Mouse (Mus musculus) forebrain, embryonic 16.5 days (tissue): ENCODE data around the gene Srsf4. TPM values are rescaled to one million over a fixed set of nuclear protein-coding genes. Genes with fewer than 3 reads are reported as not detected.

Experiments
- ATAC-seq: fragments of 200-750 bp; cut with Nextera tagmentation; 2 replicates; pipeline ENCODE4 v1.8.0; 2017; ENCODE audit warnings: mild to moderate bottlenecking, moderate library complexity
- H3K27ac ChIP-seq: fragments of 300-500 bp; sonication (generic); 2 replicates; pipeline ENCODE4 v1.5.1; 2014; ENCODE audit warnings: low read length, control low read depth
- H3K27me3 ChIP-seq: fragments of 300-500 bp; sonication (generic); replicated peaks from 2 replicates; pipeline ENCODE4 v1.6.1; 2014; ENCODE audit warnings: low read length; ENCODE audit not compliant: control insufficient read depth, insufficient read depth
- H3K36me3 ChIP-seq: fragments of 300-500 bp; sonication (generic); 2 replicates; pipeline ENCODE4 v1.6.1; 2014; ENCODE audit not compliant: control insufficient read depth, insufficient read depth
- H3K4me1 ChIP-seq: fragments of 300-500 bp; sonication (generic); replicated peaks from 2 replicates; pipeline ENCODE4 v1.6.1; 2014; ENCODE audit warnings: low read length; ENCODE audit not compliant: control insufficient read depth, insufficient read depth
- H3K4me2 ChIP-seq: fragments of 300-500 bp; sonication (generic); 2 replicates; pipeline ENCODE4 v1.6.1; 2014; ENCODE audit warnings: mild to moderate bottlenecking, low read length, control low read depth
- H3K4me3 ChIP-seq: fragments of 300-500 bp; sonication (generic); replicated peaks from 2 replicates; pipeline ENCODE4 v1.5.1; 2014; ENCODE audit warnings: mild to moderate bottlenecking, low read length, control low read depth
- H3K9ac ChIP-seq: fragments of 300-500 bp; sonication (generic); replicated peaks from 2 replicates; pipeline ENCODE4 v1.6.1; 2014; ENCODE audit warnings: low read depth, low read length, control low read depth
- H3K9me3 ChIP-seq: fragments of 300-500 bp; sonication (generic); 2 replicates; pipeline ENCODE4 v1.6.1; 2016; ENCODE audit warnings: low read length; ENCODE audit not compliant: control insufficient read depth
- WGBS: fragments of 180-500 bp; shearing (Covaris S2); extraction: QIAGEN DNeasy Blood & Tissue Kit; methylation state at CpG from one replicate; pipeline ENCODE4 v1.1.7; 2014; 5-methylcytosine and 5-hydroxymethylcytosine counted together
- polyA plus RNA-seq: library from polyadenylated mRNA; unstranded; fragments of >200 nt; fragmentation: Nextera tagmentation; extraction: Ambion mirVana; gene quantifications from 2 replicates; pipeline ENCODE4 v1.2.1, GENCODE M21; 2015

Srsf4 gene
- polyA plus RNA-seq, 1 experiment from 2014 or later: 143 TPM

DNA sequence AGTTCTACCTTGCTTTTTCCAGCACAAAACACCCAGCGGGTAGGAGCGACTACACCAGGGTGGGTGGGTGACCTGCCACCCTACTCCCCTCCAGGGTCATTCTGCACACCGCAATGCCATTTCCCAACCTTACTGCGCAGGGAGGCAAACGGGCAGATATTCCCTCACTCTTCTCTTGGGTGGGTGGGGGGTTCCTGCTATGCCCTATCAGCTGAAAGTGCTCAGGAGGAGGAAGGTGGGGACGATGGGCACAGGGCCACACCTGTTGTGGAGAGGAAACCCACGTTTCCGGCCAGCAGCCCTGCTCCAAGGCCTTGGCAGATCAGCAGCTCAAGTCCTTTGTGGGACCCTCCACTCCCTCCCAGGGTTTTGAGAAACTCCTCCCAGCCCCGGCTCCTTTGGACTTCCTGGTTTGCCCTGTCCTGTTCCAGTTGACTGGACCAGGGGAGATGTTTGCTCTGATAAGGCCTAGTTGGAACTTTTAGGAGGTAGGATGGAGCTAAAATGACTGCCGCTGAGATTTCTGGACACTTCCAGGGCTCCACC lies 43.7 kb downstream of the Srsf4 start:
- Histone ChIP-seq H3K27me3 (peaks cover 84% of the 10 kb centered on the region), H3K4me2 (no peak overlapping the region), H3K36me3 (no peaks in the 10 kb centered on the region), H3K27ac (no peak overlapping the region), H3K4me1 (peaks cover 29% of the 10 kb centered on the region), H3K9ac (no peak overlapping the region), H3K9me3 (no peaks in the 10 kb centered on the region), H3K4me3 (no peak overlapping the region)
- ATAC-seq: no peak
- WGBS: 79% methylated on average over 10 of the region's 10 CpGs

- Histone ChIP-seq H3K27ac (no peak overlapping the region), H3K9me3 (no peaks in the 10 kb centered on the region), H3K36me3 (no peaks in the 10 kb centered on the region), H3K4me1 (peaks cover 30% of the 10 kb centered on the region), H3K4me3 (no peak overlapping the region), H3K9ac (no peak overlapping the region), H3K27me3 (peaks cover 84% of the 10 kb centered on the region), H3K4me2 (no peak overlapping the region)
- 61% methylated on average over 7 of the region's 7 CpGs for WGBS
- no peak for ATAC-seq
Observed at GRCm38 (mm10) chr4:131918026-131918533, 44.7 kb downstream of the Srsf4 start.

DNA sequence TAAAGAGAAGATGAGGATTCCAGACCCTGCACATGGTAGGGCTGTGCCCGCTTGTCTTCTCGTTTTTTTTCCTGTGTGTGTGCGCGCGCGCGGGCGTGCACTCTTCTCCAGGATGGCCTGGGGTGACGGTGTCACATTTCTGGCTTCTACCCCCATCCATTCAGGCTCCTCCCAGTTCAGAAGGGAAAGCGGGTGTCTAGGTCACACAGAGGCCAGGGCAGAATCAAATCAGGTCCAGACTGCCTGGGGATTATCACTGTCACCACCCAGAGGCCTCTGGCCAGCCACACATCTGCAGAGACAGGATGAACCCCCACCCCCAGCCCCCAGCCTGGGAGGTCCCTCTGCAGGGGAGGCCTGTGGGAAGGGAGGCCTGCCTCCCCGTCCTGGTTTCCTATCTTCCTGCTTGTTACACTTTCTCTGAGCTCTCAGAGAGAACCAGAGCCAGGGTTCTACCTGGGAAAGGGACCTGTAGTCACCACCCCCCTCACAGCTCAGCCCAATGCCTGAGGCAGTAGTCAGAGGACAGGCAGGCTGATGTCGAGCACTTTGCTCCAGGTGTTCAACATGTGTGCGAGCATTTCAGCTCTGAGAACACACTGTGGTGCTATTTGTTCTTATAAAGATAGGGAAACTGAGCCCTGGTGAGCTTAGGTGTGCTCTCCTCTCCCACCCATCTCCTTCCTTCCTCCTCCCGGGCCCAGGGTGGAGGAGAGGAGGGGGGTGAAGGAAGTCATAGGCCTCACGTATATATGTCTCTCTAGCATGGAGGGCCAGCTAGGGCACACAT lies 45.5 kb downstream of the Srsf4 start:
- Histone ChIP-seq H3K4me1 (peaks cover 30% of the 10 kb centered on the region), H3K36me3 (0 out of 2 replicates have a peak, but pooled peaks cover 2% of the 10 kb centered on the region), H3K9me3 (no peaks in the 10 kb centered on the region), H3K4me3 (no peak overlapping the region), H3K9ac (no peak overlapping the region), H3K4me2 (no peak overlapping the region), H3K27me3 (peaks cover 84% of the 10 kb centered on the region), H3K27ac (no peak overlapping the region)
- WGBS: 16% methylated on average over 15 of the region's 15 CpGs
- ATAC-seq: no peak

- Histone ChIP-seq H3K27me3 (peaks cover 79% of the 10 kb centered on the region), H3K4me2 (no peak overlapping the region), H3K9ac (no peak overlapping the region), H3K36me3 (0 out of 2 replicates have a peak, but pooled peaks cover 2% of the 10 kb centered on the region), H3K27ac (no peak overlapping the region), H3K9me3 (no peaks in the 10 kb centered on the region), H3K4me1 (peaks cover 36% of the 10 kb centered on the region), H3K4me3 (no peak overlapping the region)
- ATAC-seq: no peak
- WGBS: 18% methylated on average over 15 of the region's 15 CpGs
Observed at GRCm38 (mm10) chr4:131919506-131920140, 46.2 kb downstream of the Srsf4 start.

DNA sequence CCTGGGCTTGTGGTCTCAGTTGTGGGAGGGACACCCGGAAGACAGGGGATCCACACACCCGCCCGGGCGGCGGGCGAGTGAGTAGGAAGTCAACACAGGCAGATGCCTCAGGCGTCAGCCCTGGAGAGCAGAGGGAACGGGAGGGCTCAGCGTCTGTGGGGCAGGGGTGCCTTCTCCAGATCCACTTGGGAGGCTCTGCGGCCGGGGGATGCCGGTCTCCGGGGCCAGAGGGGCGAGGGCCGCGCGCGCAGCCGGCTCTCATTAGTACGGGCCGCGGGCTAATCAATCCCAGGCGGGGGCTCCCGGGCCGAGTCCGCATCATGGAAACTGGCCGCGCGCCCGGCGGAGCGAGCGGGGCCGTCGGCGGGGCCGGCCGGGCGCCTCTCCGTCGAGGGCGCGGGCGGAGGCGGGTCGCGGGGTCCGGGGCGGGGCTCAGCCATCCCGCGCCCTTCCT lies 46.8 kb downstream of the Srsf4 start:
- no peaks in the 10 kb centered on the region for H3K9me3 ChIP-seq
- no peak overlapping the region for H3K9ac ChIP-seq
- 2% methylated on average over 42 of the region's 51 CpGs for WGBS
- 0 out of 2 replicates have a peak, but pooled peaks cover 2% of the 10 kb centered on the region for H3K36me3 ChIP-seq
- no peak for ATAC-seq
- H3K27me3 ChIP-seq: peaks cover 79% of the 10 kb centered on the region
- H3K4me1 ChIP-seq: peaks cover 31% of the 10 kb centered on the region
- H3K27ac ChIP-seq: no peak overlapping the region
- peak overlapping the region; percentile 47 for H3K4me3 ChIP-seq
- peak overlapping the region; percentile 81 for H3K4me2 ChIP-seq

DNA sequence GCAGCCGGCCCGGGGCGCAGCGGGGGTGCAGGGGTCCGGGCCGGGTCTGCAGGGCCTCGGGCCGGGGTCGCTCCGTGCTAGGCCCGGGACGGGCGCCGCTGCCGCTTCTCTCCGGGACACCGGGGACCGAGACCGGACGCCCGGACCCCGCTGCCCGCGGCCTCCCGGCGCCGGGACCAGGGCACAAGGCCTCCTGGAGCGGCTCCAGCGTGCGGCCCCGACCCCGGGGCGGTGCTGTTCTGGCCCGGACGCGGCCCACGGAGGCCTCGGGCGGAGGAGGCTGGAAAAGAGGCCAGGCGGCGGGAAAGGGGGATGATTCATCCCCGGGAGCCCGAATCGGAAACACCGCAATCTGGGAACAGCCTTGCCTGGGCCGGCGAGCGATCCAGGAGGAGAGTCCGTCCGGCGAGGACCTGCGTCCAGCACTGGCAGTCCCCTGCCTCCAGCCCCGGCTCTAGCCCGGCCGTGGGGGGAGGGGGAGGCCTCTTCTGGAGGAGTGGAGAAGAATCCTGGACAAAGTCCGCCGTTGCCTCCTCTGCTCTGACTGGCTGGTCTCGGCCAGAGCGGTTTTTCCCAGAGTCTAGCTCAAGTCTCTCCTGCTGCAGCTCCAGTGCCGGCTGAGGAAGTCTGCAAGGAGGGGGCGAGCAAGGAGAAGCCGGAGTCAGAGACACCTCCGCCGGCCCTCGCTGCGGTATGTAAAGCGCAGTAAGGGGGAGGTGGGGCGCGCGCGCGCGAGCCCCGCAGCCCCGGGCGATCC lies 47.4 kb downstream of the Srsf4 start:
- Histone ChIP-seq H3K4me3 (peak overlapping the region; percentile 47), H3K4me1 (peaks cover 25% of the 10 kb centered on the region), H3K9me3 (no peaks in the 10 kb centered on the region), H3K27ac (no peak overlapping the region), H3K36me3 (peaks cover 6% of the 10 kb centered on the region; the same call in 1 of the 2 replicates), H3K27me3 (peaks cover 73% of the 10 kb centered on the region), H3K9ac (peak overlapping the region; percentile 44), H3K4me2 (peak overlapping the region; percentile 81)
- 1% methylated on average over 68 of the region's 76 CpGs for WGBS
- no peak for ATAC-seq

- no peak within 1 kb of the TSS for H3K27ac ChIP-seq
- H3K9me3 ChIP-seq: no peaks in the 10 kb centered on the region
- WGBS: 2% methylated on average over 111 of the region's 130 CpGs
- H3K27me3 ChIP-seq: peaks cover 64% of the 10 kb centered on the region
- peaks cover 25% of the 10 kb centered on the region for H3K4me1 ChIP-seq
- peak within 1 kb of the TSS; percentile 81 for H3K4me2 ChIP-seq
- H3K36me3 ChIP-seq: peaks cover 6% of the 10 kb centered on the region; the same call in 1 of the 2 replicates
- H3K4me3 ChIP-seq: peak within 1 kb of the TSS; percentile 47
- ATAC-seq: peak; percentile 14; the same call in 1 of the 2 replicates
- H3K9ac ChIP-seq: peak within 1 kb of the TSS; percentile 44
Observed at GRCm38 (mm10) chr4:131921461-131922346, 48.3 kb downstream of the Srsf4 start, which contains the start of gene Tmem200b. Gene Tmem200b (plus strand): TSS chr4:131921771.

- peaks cover 25% of the 10 kb centered on the region for H3K4me1 ChIP-seq
- no peaks in the 10 kb centered on the region for H3K9me3 ChIP-seq
- H3K9ac ChIP-seq: no peak overlapping the region
- H3K27me3 ChIP-seq: peaks cover 57% of the 10 kb centered on the region
- H3K36me3 ChIP-seq: peaks cover 6% of the 10 kb centered on the region; the same call in 1 of the 2 replicates
- no peak overlapping the region for H3K27ac ChIP-seq
- WGBS: 62% methylated on average over 15 of the region's 15 CpGs
- no peak overlapping the region for H3K4me2 ChIP-seq
- no peak for ATAC-seq
- no peak overlapping the region for H3K4me3 ChIP-seq
Observed at GRCm38 (mm10) chr4:131922404-131922803, 49.0 kb downstream of the Srsf4 start.
